Mouse (Mus musculus) thymus, adult 18-20 months (tissue): ENCODE data around the gene Vat1.
"Not testable (repeated sequence)": the region's sequence is repeated elsewhere in the genome, so short reads cannot be mapped to it uniquely, and the experiment has no call there.

Source experiments
- DNase-seq, 2 experiments: peaks; one replicate each; pipeline ENCODE4 v3.0.0; 2022; ENCODE audit warnings: mixed read lengths in 2 of 2

The Vat1 gene

DNA sequence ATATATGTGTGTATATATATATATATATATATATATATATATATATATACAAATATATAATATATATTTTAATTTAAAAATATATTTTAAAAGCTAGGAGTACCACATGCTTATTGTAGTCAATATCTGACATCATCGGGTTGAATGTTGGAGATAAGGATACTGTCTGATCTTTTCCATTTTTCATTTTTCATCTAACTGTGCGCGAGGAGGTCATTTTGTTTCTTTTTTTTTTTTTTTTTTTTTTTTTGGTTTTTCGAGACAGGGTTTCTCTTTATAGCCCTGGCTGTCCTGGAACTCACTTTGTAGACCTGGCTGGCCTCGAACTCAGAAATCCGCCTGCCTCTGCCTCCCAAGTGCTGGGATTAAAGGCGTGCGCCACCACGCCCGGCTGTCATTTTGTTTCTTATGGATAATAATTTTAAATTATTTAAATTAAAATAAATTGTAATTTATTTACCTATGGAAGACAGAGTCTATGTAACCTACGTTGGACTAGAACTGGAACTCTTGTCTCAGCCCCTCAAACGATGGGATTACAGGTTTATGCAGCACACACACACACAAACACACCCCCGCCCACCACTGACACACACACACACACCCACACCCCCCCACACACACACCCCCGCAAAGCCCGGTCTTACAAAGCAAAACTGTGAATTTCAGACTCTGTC is 24.4 kb downstream of the Vat1 start:
- DNase-seq = not testable (repeated sequence)

DNA sequence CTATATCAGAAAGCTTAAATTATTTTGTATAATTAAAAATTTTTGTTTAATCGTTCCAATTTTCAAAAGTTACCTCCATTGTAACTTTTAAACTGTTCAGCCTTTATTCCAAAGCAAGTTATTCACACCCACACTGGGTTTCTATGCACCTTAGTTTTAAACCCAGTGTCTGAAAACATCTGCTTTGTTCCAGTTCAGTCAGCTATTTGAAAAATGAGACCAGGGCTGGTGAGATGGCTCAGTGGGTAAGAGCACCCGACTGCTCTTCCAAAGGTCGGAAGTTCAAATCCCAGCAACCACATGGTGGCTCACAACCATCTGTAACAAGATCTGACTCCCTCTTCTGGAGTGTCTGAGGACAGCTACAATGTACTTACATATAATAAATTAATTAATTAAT is 28.0 kb downstream of the Vat1 start:
- DNase-seq = not testable (repeated sequence)

DNA sequence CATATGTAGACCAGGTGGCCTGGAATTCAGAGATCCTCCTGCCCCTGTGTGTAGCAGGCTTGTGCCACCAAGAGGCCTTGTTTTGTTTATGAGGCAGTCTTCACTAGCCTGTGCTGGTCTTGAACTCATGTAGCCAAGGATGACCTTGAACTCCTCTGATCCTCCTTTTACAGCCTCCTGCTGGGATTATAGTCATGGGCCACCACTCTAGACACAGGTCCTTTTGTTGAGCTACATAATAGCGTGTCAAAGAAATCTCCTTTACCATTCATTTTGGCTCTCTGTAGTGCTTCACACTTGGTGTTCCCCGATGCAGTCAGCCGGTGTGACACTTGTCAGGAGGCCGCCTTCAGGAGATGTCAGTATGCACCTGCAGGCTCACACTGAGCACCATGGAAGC is 29.1 kb downstream of the Vat1 start:
- DNase-seq = no peak

- no peak for DNase-seq
Observed at GRCm38 (mm10) chr11:101435831-101436230, 30.2 kb downstream of the Vat1 start.

- no peak for DNase-seq
Observed at GRCm38 (mm10) chr11:101433396-101433795, 32.6 kb downstream of the Vat1 start.

GRCm38 (mm10) chr11:101431327-101431726 is 34.7 kb downstream of the Vat1 start:
- DNase-seq = no peak

- DNase-seq = no peak
Observed at GRCm38 (mm10) chr11:101426165-101426564, 39.9 kb downstream of the Vat1 start.

DNA sequence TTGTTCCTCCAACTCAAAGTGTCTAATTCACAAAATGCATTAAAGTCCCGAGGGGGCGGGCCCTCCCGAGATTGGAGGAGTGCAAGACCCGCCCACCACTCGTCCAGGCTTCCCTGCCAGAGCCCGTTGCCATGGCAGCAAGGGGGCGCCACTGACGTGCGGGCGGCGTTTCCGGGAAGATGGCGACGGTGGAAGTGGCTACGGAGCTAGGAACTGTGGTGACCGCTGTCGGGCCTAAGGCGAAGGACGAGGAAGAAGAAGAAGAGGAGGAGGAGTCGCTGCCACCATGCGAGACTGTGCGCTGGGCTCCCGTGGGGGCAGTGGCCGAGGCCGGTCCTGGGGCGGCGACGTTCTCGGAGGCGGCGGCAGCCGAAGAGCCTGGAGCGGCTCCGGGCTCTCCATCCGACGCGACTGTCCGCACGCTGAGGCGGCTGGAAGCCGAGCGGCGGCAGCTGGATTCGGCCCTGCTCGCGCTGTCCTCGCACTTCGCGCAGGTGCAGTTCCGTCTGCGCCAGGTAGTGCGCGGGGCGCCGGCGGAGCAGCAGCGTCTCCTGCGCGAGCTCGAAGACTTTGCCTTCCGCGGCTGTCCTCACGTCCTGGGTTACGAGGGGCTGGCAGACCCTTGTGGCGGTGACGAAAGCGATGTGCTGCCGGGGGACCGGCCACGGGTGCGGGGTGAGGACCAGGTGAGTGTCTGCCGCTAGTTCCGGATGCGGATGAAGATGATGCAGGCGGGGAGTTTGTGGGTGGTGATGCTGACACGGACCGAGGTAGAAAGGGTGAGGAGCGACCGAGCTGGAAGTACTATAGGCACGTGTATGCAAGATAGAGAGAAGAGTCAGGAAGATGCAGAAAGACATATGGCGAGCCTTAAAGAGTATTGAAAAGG is 40.9 kb downstream of the Vat1 start, which contains the start of the genes Rundc1 and Ptges3l:
TSS of gene Rundc1 (plus strand) at position 161 of the 889 bp plus-strand sequence.
TSS of gene Ptges3l (minus strand) at position 409 of the 889 bp plus-strand sequence.
- DNase-seq = peak; percentile 95 to 96

DNA sequence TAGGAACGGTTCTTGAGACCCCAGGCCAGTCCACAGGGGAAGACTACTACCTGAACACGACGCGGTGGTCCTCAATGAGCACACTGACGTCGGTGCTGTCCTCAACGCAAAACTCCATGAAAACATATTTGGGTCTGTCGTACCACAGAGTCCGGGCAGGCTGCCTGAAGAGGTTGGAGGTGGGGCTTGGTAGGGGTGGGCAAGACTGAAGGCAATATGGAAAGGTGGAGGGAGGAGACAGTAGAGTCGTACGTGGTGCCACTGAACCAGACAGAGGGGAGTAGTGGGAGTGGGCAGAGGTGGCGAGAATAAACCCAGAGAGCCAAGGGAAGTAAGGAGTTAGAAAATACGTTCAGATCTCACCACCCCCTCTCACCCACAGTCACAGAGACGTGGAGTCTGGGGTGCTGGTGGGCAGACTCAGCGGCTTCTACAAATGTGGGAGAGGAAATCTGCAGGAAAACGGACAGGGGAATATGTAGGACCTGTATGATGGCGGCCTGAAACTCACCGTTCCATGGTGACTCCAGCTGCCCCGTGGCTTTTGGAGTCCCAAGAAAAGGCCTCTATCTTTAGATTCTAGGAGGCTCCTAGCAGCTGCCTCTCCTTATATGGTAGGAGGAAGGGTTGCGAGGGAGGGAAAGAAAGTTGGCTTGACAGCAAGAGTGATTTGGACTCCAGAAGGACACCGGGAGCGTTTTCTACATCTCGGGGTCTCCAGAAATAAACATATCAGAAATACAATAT is 41.8 kb downstream of the Vat1 start, which contains the start of gene Gm27029:
TSS of gene Gm27029 (minus strand) at position 692 of the 747 bp plus-strand sequence.
- peak in 1 of 2 experiments; percentile 26 for DNase-seq

DNA sequence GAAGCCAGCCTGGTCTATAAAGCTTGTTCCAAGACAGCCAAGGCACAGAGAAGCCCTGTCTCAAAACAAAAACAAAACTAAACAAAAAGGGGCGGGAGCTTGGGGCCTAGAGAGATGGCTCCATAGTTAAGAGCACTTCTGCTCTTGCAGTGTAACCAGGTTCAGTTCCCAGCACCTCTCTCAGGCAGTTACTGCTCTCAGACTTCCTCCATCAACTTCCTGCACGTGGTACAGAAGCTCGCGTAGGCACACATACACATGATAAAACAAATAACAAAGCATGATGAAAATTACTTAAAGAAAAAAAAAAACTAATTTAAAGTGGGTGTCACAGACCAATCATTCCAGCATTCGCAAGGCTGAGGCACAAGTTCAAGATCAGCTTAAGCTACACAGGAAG is 45.9 kb downstream of the Vat1 start:
- DNase-seq = no peak

GRCm38 (mm10) chr11:101419610-101420009 is 46.4 kb downstream of the Vat1 start:
- DNase-seq = no peak

GRCm38 (mm10) chr11:101418991-101419390 is 47.0 kb downstream of the Vat1 start:
- no peak for DNase-seq

GRCm38 (mm10) chr11:101417101-101417855 is 48.8 kb downstream of the Vat1 start, which contains the start of gene Aarsd1:
Aarsd1 (minus strand) TSS chr11:101417615.
- DNase-seq = peak; percentile 71 to 79

DNA sequence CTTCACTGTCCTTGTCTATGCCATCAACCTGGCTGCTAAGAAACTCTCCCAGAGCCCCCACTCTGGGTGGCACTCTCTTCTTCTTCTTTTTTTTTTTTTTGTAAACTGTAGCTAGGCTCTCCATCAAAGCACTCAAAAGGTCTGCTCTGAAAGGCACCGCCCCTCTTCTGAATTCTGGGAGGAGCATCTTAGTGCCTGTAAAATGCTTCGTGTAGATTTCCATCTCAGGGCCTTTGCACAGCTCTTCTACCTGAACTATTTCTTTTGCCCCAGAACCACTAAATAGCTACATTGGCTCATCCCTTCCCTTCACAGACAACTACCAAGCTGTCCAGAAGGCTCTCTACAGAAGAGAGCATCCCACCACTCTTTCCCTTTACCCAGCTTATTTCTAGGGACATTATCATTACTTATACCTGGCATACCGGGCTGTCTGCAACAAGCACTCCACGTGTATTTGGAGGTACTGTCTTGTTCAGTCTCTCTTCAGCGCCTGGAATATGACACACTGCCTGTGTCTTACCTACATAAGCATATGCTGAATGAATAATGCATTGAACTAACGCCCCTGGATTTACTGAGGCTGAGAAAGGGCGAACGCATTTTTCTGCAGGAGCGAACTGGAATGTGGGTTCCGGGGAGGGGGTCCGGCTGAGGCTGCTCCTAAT is 49.5 kb downstream of the Vat1 start:
- no peak for DNase-seq

DNA sequence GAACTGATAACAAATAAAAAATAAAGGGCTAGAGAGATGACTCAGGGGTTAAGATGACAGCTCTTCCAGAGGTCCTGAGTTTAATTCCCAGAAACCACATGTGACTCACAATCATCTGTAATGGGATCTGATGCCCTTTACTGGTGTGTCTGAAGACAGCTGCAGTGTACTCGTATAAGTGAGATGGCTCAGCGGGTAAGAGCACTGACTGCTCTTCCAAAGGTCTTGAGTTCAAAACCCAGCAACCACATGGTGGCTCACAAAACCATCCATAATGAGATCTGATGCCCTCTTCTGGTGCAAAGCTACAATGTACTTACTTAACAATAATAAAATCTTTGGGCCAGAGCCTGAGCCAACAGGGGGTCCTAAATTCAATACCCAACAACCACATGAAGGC is 50.7 kb downstream of the Vat1 start:
- no peak for DNase-seq
